Mouse (Mus musculus): ENCODE measurements around the gene Fev. TPM values are rescaled to one million over a fixed set of nuclear protein-coding genes. Genes with fewer than 3 reads are reported as not detected.

Fev gene
- under 1 TPM in 1 of 2 experiments, not detected in 1; 0.67 TPM for total RNA-seq (2021)

- no peak for DNase-seq
- intact Hi-C loops (cut with DNase I), result no loop called here
Measured at GRCm38 (mm10) chr1:74885369-74886042, at the start of gene Fev. Gene Fev (minus strand): TSS chr1:74885419.

DNA sequence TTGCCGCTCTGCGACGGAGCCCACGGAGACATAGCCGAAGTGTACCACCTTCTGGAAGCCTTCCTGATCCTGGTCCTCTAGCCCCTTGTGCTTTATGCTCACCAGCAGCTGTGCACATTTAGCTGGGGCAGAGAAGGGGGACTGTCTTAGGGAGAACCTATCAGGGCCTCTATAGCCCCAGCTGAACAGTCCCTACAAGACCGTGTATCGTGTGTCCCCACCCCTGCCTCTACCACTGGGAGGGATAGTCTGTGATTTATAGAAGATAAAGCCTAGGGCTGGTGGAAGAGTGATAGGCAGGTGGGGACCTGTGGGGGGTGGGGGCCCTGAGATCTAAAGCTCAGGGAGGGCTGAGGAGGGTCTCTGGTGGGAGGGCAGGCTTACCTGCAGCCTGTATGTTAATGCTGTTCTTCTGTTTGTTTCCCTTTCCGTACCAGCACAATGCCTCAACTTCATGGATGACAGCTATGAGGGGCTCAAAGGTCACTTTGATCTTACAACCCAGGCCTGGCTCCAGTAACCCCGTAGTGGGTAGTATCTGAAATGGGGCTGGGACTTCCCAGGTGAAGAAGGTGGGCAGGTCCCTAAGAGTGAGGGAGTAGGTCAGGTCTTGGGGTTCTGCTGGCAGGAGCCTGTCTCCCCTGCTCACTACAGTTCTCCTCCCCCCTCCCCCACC lies 42.5 kb upstream of the Fev start:
- intact Hi-C loops (cut with DNase I), result no loop called here
- DNase-seq, result no peak

DNA sequence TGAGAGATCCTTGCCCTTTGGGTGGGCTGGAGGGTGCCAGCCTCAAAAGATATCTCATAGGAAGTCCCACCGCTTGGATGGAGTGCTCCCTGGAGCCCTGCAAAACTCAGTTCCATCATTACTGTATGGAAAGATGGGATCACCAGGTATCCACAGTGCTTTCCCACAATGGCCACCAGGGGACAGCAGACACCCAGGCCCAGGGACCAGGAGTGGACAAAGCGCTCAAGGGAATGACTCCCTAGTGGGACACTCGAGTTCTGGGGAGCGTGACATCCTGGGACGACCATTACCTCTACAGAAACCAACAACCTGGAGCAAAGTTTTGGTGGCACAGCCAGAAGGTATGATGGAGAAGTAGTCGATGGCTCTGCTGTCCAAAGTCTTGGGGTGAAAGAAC lies 41.5 kb upstream of the Fev start:
- intact Hi-C loops (cut with DNase I), result loop anchor here (1.0 kb wide), 1 partner anchor 91 kb away; no protein-coding TSS in a partner anchor
- DNase-seq, result peak; percentile 39 to 67

GRCm38 (mm10) chr1:74924464-74924863 lies 39.2 kb upstream of the Fev start:
- peak in 1 of 2 experiments; percentile 12 for DNase-seq
- intact Hi-C loops (cut with DNase I), result no loop called here

DNA sequence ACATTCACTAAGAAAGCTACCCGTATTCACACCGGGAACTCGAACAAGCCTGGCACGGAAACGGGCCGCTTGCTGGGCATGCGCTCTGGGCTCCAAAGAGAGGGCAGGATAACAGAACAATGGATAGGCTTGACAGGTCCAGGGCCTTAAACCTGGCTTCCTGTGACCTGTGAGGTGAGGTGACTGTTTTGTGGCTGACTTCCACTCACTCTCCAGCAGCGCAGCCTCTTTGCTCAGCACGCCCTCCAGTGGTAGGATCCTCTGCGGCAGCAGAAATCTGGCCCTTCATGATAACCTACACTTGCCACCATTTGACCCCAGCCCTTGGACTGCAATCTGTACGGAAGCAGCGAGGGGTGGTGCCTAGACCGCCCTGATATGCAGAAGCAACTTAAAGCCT lies 30.5 kb upstream of the Fev start:
- peak in 1 of 2 experiments; percentile 23 for DNase-seq
- intact Hi-C loops (cut with DNase I), result no loop called here

DNA sequence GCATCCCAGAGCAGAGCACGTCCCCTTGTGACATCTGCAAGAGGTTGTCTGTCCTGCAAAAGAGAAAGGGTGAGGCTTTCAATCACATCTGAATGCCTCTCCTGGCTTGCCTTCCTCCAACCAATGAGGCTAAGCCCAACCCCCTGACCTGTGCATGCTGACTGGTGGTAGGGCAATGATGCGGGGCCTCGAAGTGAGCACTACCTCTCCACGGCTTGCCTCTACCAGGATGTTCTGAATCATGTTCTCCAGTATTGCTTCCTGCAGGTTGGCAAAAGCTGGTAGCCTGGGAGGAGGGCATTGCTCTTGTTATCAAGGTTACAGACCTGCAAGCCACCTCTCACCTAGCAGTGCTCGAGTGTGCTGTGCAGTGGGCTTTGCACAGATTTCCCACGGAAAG lies 17.0 kb upstream of the Fev start:
- no peak for DNase-seq
- intact Hi-C loops (cut with DNase I), result no loop called here

GRCm38 (mm10) chr1:74901686-74902085 lies 16.5 kb upstream of the Fev start:
- DNase-seq, result peak in 1 of 2 experiments; percentile 53
- intact Hi-C loops (cut with DNase I), result no loop called here

DNA sequence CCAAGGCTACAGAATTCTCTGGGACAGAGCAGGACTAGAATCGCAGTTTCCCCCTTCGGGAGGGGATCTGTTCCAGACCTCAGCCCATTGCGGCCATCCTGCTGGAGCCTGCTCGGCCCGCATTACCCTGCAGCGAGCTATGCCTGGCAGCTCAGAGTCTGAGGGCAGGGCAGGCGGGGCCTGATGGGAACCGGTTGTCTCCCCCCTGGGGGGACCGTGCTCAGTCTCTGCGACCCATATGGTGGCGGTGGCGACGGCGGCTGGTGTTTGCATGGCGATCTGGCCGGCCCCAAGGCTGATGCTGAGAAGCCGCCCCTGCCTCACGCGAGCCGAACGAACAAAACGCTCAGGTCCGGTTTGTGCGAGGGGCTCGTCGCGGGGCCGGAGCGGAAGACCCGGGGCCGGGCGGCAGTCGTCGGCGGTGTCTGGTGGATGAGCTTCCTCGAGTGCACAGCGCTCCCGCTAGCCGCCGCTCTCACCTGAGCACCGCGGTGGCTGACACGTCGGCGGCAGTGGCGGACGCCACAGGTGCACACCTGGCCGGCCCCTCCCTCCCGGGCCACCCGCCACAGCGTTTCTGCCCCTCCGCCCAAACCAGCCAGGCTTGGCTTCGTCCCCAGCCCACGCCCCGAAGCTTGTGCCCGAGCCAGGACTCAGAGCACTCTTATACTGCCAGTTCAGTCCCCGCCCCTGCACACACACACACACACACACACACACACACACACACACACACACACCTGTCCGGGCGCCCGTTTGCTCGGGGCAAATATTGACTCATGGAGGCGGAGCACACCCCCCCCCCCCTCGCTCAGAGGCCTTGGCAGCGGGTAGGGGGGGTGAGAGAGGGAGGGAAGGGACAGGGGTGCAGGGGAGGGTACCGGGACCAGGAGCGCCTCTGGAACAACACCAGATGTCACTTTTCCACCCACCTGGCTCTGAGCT lies 15.4 kb upstream of the Fev start:
- intact Hi-C loops (cut with DNase I), result no loop called here
- DNase-seq, result no peak

GRCm38 (mm10) chr1:74898656-74899431 lies 13.6 kb upstream of the Fev start:
- intact Hi-C loops (cut with DNase I), result no loop called here
- no peak for DNase-seq

DNA sequence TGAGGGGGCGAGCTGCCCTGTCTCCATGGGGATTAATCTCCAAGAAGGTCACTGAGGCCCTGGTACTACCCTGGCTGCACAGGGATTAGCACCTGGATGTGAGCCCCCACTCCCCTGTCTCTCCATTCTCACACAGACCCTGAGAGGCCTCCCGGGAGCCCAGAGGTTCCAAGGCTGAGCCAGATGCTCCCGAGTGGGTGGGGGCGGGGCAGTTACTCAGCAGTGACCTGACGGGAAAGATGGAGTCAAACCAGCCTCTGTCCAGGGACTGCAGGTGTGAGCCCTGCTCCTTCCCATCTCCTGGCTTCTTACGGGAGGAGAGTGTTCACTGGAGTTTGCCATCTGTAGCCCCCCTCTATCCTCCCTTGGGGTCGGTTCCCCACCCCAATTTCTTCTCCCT lies 12.8 kb upstream of the Fev start:
- DNase-seq, result no peak
- intact Hi-C loops (cut with DNase I), result no loop called here

DNA sequence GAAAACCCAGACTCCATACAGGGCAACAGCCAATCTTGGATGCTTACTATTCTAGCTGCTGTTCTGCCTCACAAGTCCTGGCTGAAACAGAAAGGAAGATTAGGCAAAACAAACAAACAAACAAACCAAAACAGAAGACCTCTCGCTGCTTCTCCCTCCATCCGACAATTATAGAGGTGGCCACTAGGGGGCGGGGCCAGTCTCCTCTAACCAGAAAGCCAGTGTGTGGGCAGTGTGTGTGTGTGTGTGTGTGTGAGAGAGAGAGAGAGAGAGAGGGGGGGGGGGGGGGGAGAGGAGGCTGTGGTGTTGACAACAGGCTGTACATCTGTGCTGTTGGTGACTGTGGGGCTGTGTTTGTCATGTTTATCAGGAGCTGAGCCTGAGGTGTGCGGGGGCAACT lies 9.7 kb upstream of the Fev start:
- DNase-seq, result peak; percentile 29 to 70
- intact Hi-C loops (cut with DNase I), result no loop called here

- peak; percentile 24 to 51 for DNase-seq
- intact Hi-C loops (cut with DNase I), result no loop called here
Measured at GRCm38 (mm10) chr1:74893134-74893855, 8.1 kb upstream of the Fev start, which contains the start of gene Cryba2. Gene Cryba2 (minus strand): TSS chr1:74893143.

DNA sequence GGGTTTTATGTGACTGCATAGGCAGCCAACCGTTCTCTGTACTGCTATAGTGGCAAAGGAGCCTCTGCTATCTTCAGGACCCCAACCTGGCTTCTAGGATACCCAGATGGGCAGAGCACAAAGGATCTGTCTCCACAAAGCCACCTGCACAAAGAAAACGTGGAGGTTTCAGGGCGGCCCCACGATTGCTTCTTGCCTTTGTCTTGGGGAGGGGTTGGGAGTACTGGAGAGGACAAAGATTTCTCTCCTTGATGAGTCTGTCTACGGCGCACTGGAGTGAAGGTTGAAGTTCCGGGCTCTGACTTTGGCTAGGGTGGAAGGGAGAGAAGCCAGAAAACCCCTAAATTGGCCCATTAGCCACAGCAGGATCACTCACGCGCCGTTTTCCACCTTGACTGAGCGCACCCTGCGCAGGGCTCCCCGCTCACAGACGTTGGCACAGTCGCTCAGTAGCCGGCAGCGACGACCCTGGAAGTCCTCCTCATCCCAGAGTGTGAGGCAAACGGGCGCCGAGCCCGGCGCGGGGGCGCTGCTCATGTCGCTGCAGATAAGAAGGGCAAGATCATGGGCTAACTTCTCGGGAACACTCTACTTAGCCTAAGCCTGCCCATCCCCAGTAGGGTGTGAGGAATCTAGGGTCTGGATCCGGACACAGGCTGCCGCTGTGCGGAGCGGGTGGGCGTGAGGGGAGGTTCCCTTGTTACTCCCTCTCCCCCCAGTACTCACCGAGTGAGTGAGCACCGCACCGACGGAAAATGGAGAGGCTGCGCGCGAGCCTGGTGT lies 7.3 kb upstream of the Fev start:
- intact Hi-C loops (cut with DNase I), result no loop called here
- DNase-seq, result no peak

DNA sequence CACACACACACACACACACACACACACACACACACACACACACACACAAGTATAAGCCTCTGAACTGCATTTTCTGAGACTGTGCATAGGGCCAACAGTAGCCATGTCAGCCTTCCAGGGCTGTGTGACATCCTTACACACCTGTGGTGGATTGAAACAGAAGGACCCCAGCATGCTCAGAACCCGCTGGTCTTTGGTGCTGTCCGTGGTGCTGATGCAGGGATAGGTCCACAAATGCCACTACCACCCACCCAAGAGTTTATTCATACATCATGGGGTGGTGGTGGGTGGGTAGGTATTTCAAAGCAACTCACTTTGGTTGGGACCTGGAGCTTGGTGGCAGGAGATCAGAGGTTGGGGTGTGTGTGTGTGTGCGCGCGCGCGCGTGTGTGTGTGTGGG lies 6.3 kb upstream of the Fev start:
- intact Hi-C loops (cut with DNase I), result no loop called here
- DNase-seq, result peak; percentile 31 to 65

DNA sequence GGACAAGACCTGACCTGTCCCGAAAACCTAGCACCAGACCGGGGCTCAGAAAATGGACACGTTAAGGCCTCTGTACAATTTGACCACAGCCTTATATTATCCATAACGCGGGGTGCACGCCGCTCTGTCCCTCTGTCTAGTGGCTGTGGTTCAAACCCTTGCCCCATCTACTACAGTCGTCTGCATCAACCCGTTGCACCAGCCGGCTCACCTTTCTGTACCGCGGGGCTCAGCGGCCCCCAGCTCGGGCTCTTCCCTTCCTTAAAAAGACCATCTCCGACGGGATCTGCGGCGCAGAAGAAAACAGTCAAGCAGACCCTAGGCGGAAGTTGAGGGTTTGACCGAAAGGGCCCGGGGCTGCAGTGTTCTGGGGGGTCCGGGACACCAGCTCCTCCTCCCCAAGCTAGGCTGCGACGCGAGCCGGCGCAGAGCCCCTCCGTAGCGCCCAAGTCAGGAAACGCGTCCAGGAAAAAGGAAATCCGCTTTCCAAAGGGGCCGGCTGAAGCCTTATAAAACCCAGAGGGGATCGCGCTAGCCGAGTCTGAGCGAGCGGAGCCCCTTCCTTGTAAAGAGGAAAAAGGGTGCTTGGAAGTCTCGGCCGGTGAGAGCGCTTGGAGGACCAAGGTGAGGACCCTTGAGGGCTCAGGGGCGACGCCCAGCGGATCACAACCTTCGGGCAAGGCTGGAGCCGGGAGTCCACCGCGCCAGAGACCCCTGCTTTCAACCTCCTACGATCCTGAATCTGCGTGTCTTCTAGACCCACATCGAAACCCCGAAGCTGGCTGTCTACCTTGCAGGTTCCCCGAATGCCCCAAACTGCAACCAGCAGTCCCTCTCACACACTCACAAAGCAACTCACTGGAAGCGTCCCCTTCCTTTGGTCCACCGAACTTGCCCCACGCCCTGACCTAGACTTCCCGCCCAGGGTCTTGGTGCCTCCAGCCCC lies 750 bp downstream of the Fev start:
- intact Hi-C loops (cut with DNase I), result loop anchor here (5.0 kb wide), 1 partner anchor 133 kb away; no protein-coding TSS in a partner anchor
- peak in 1 of 2 experiments; percentile 13 for DNase-seq

DNA sequence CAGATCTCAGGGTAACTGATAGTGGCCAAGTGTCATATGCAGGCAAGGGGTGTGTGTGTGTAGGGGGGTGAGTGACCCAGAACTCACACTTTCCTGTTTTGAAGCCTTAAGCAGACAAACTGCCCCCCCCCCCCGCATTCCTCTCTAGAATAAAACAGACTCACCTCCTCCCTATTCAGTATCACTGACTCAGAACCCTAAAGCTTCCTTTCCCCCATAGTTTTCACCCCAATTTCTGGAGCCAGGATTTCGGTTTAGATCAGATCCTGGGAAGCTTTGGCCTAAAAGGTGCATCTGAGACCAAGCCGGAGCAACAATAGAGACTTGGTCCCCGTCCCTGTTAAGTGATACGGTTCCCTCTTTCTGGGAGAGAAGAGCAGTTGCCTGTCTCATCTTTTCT lies 1.8 kb downstream of the Fev start:
- DNase-seq, result no peak
- intact Hi-C loops (cut with DNase I), result loop anchor here (5.0 kb wide), 1 partner anchor 134 kb away; no protein-coding TSS in a partner anchor

GRCm38 (mm10) chr1:74882828-74883227 lies 2.4 kb downstream of the Fev start:
- DNase-seq, result no peak
- intact Hi-C loops (cut with DNase I), result loop anchor here (5.0 kb wide), 1 partner anchor 134 kb away; no protein-coding TSS in a partner anchor
